Mouse (Mus musculus) midbrain, embryonic 15.5 days (tissue): Measurements from ENCODE around the gene Dpp7. TPM values are rescaled to one million over a fixed set of nuclear protein-coding genes. Genes with fewer than 3 reads are reported as not detected.

Experiments used
- ATAC-seq: fragments of 200-750 bp; cut with Nextera tagmentation; replicated peaks from 2 replicates; pipeline ENCODE4 v1.8.0; 2017; ENCODE audit warnings: moderate TSS enrichment
- H3K27ac ChIP-seq: fragments of 300-500 bp; sonication (generic); 2 replicates; pipeline ENCODE4 v1.5.1; 2015; ENCODE audit warnings: mild to moderate bottlenecking, inconsistent platforms
- H3K27me3 ChIP-seq: fragments of 300-500 bp; sonication (generic); replicated peaks from 2 replicates; pipeline ENCODE4 v1.6.1; 2015; ENCODE audit warnings: inconsistent platforms
- H3K36me3 ChIP-seq: fragments of 300-500 bp; sonication (generic); replicated peaks from 2 replicates; pipeline ENCODE4 v1.6.1; 2015; ENCODE audit warnings: inconsistent platforms
- H3K4me1 ChIP-seq: fragments of 300-500 bp; sonication (generic); 2 replicates; pipeline ENCODE4 v1.6.1; 2015; ENCODE audit warnings: inconsistent platforms
- H3K4me2 ChIP-seq: fragments of 300-500 bp; sonication (generic); 2 replicates; pipeline ENCODE4 v1.6.1; 2015; ENCODE audit warnings: inconsistent platforms, mild to moderate bottlenecking, moderate library complexity
- H3K4me3 ChIP-seq: fragments of 300-500 bp; sonication (generic); 2 replicates; pipeline ENCODE4 v1.5.1; 2015; ENCODE audit warnings: mild to moderate bottlenecking, inconsistent platforms
- H3K9ac ChIP-seq: fragments of 300-500 bp; sonication (generic); 2 replicates; pipeline ENCODE4 v1.6.1; 2015; ENCODE audit warnings: mild to moderate bottlenecking, inconsistent platforms
- H3K9me3 ChIP-seq: fragments of 300-500 bp; sonication (generic); 2 replicates; pipeline ENCODE4 v1.6.1; 2016; ENCODE audit warnings: inconsistent platforms
- WGBS: fragments of 180-500 bp; shearing (Covaris S2); methylation state at CpG from one replicate; pipeline ENCODE4 v1.1.7; 2015; ENCODE audit warnings: mixed read lengths; 5-methylcytosine and 5-hydroxymethylcytosine counted together
- polyA plus RNA-seq: library from polyadenylated mRNA; unstranded; fragments of >200 nt; fragmentation: Nextera tagmentation; extraction: Ambion mirVana; gene quantifications from 2 replicates; pipeline ENCODE4 v1.2.1, GENCODE M21; 2015

The Dpp7 gene
- 23.8 and 25.8 TPM in 2 replicates for polyA plus RNA-seq

GRCm38 (mm10) chr2:25356208-25357079, at the start of gene Dpp7:
Dpp7 (minus strand) TSS chr2:25356359.
- H3K4me2 ChIP-seq = peak within 1 kb of the TSS; percentile 74
- peaks cover 25% of the 10 kb centered on the region for H3K4me1 ChIP-seq
- H3K9ac ChIP-seq = peak within 1 kb of the TSS; percentile 40
- H3K27ac ChIP-seq = no peak within 1 kb of the TSS
- peak; percentile 79 for ATAC-seq
- no peaks in the 10 kb centered on the region for H3K27me3 ChIP-seq
- 7% methylated on average over 13 of the region's 13 CpGs for WGBS
- H3K9me3 ChIP-seq = no peaks in the 10 kb centered on the region
- peaks cover 4% of the 10 kb centered on the region for H3K36me3 ChIP-seq
- peak within 1 kb of the TSS; percentile 50 for H3K4me3 ChIP-seq

GRCm38 (mm10) chr2:25403994-25404393, 47.8 kb upstream of the Dpp7 start:
- H3K4me1 ChIP-seq = peaks cover 45% of the 10 kb centered on the region
- no peak for ATAC-seq
- peak overlapping the region; percentile 57 for H3K4me3 ChIP-seq
- peaks cover 16% of the 10 kb centered on the region for H3K27me3 ChIP-seq
- H3K9ac ChIP-seq = peak overlapping the region; percentile 94
- peaks cover 15% of the 10 kb centered on the region; the same call in 1 of the 2 replicates for H3K36me3 ChIP-seq
- H3K27ac ChIP-seq = peak overlapping the region; percentile 85
- no peaks in the 10 kb centered on the region for H3K9me3 ChIP-seq
- H3K4me2 ChIP-seq = peak overlapping the region; percentile 80
- 86% methylated on average over 4 of the region's 4 CpGs for WGBS

- under 1% methylated on average over 54 of the region's 54 CpGs for WGBS
- Histone ChIP-seq H3K4me3 (peak overlapping the region; percentile 57), H3K36me3 (peaks cover 8% of the 10 kb centered on the region; the same call in 1 of the 2 replicates), H3K27me3 (peaks cover 25% of the 10 kb centered on the region), H3K4me1 (peaks cover 45% of the 10 kb centered on the region), H3K4me2 (peak overlapping the region; percentile 80), H3K27ac (peak overlapping the region; percentile 85), H3K9ac (peak overlapping the region; percentile 94), H3K9me3 (no peaks in the 10 kb centered on the region)
- ATAC-seq = peak; percentile 87
Observed at GRCm38 (mm10) chr2:25402972-25403601, 46.9 kb upstream of the Dpp7 start.

GRCm38 (mm10) chr2:25402377-25402971, 46.3 kb upstream of the Dpp7 start:
- peak overlapping the region; percentile 80 for H3K4me2 ChIP-seq
- H3K36me3 ChIP-seq = 0 out of 2 replicates have a peak, but pooled peaks cover 2% of the 10 kb centered on the region
- peaks cover 31% of the 10 kb centered on the region for H3K27me3 ChIP-seq
- no peaks in the 10 kb centered on the region for H3K9me3 ChIP-seq
- H3K27ac ChIP-seq = peak overlapping the region; percentile 85
- peak overlapping the region; percentile 57 for H3K4me3 ChIP-seq
- under 1% methylated on average over 13 of the region's 13 CpGs for WGBS
- peak; percentile 57 for ATAC-seq
- H3K9ac ChIP-seq = peak overlapping the region; percentile 94
- peaks cover 45% of the 10 kb centered on the region for H3K4me1 ChIP-seq

- Histone ChIP-seq H3K4me3 (peak overlapping the region; percentile 34), H3K27ac (no peak overlapping the region), H3K4me1 (peaks cover 40% of the 10 kb centered on the region), H3K4me2 (peak overlapping the region; percentile 71), H3K27me3 (peaks cover 48% of the 10 kb centered on the region), H3K9ac (peak overlapping the region; percentile 28; the same call in 1 of the 2 replicates), H3K9me3 (no peaks in the 10 kb centered on the region), H3K36me3 (no peaks in the 10 kb centered on the region)
- 3% methylated on average over 17 of the region's 17 CpGs for WGBS
- no peak for ATAC-seq
Observed at GRCm38 (mm10) chr2:25400764-25401163, 44.6 kb upstream of the Dpp7 start.

GRCm38 (mm10) chr2:25400291-25400690, 44.1 kb upstream of the Dpp7 start:
- 20% methylated on average over 16 of the region's 16 CpGs for WGBS
- H3K9me3 ChIP-seq = no peaks in the 10 kb centered on the region
- peak overlapping the region; percentile 28; the same call in 1 of the 2 replicates for H3K9ac ChIP-seq
- H3K27me3 ChIP-seq = peaks cover 53% of the 10 kb centered on the region
- peak overlapping the region; percentile 34 for H3K4me3 ChIP-seq
- no peak overlapping the region for H3K27ac ChIP-seq
- H3K4me2 ChIP-seq = peak overlapping the region; percentile 71
- ATAC-seq = no peak
- H3K4me1 ChIP-seq = peaks cover 40% of the 10 kb centered on the region
- no peaks in the 10 kb centered on the region for H3K36me3 ChIP-seq

- 72% methylated on average over 8 of the region's 8 CpGs for WGBS
- peaks cover 65% of the 10 kb centered on the region for H3K27me3 ChIP-seq
- H3K4me1 ChIP-seq = peaks cover 28% of the 10 kb centered on the region
- ATAC-seq = no peak
- H3K9me3 ChIP-seq = no peaks in the 10 kb centered on the region
- peak within 1 kb of the TSS; percentile 34; the same call in 1 of the 2 replicates for H3K4me3 ChIP-seq
- no peak within 1 kb of the TSS for H3K9ac ChIP-seq
- no peaks in the 10 kb centered on the region for H3K36me3 ChIP-seq
- H3K4me2 ChIP-seq = peak within 1 kb of the TSS; percentile 71
- no peak within 1 kb of the TSS for H3K27ac ChIP-seq
Observed at GRCm38 (mm10) chr2:25399051-25399450, 42.9 kb upstream of the Dpp7 start, which contains the start of gene Npdc1. Npdc1 (plus strand) TSS chr2:25399351.

- no peak for ATAC-seq
- Histone ChIP-seq H3K9me3 (no peaks in the 10 kb centered on the region), H3K27me3 (peaks cover 65% of the 10 kb centered on the region), H3K27ac (no peak overlapping the region), H3K36me3 (no peaks in the 10 kb centered on the region), H3K4me2 (no peak overlapping the region), H3K9ac (no peak overlapping the region), H3K4me1 (peaks cover 24% of the 10 kb centered on the region), H3K4me3 (no peak overlapping the region)
- 92% methylated on average over 7 of the region's 7 CpGs for WGBS
Observed at GRCm38 (mm10) chr2:25398065-25398464, 41.9 kb upstream of the Dpp7 start.

- Histone ChIP-seq H3K4me2 (no peak overlapping the region), H3K36me3 (no peaks in the 10 kb centered on the region), H3K9me3 (no peaks in the 10 kb centered on the region), H3K27ac (no peak overlapping the region), H3K27me3 (peaks cover 65% of the 10 kb centered on the region), H3K9ac (no peak overlapping the region), H3K4me1 (peaks cover 20% of the 10 kb centered on the region), H3K4me3 (no peak overlapping the region)
- 59% methylated on average over 1 of the region's 1 CpGs for WGBS
- ATAC-seq = no peak
Observed at GRCm38 (mm10) chr2:25397010-25397409, 40.9 kb upstream of the Dpp7 start.

GRCm38 (mm10) chr2:25396597-25396983, 40.4 kb upstream of the Dpp7 start:
- Histone ChIP-seq H3K4me3 (0 out of 2 replicates have a peak overlapping the region, but pooled peaks have one; percentile 37), H3K4me2 (peak overlapping the region; percentile 57), H3K9me3 (no peaks in the 10 kb centered on the region), H3K4me1 (peaks cover 20% of the 10 kb centered on the region), H3K36me3 (no peaks in the 10 kb centered on the region), H3K9ac (no peak overlapping the region), H3K27ac (no peak overlapping the region), H3K27me3 (peaks cover 65% of the 10 kb centered on the region)
- no peak for ATAC-seq
- WGBS = 33% methylated on average over 3 of the region's 3 CpGs

- Histone ChIP-seq H3K9ac (peak within 1 kb of the TSS; percentile 25), H3K4me1 (peaks cover 20% of the 10 kb centered on the region), H3K36me3 (no peaks in the 10 kb centered on the region), H3K9me3 (no peaks in the 10 kb centered on the region), H3K4me3 (peak within 1 kb of the TSS; percentile 37), H3K27me3 (peaks cover 65% of the 10 kb centered on the region), H3K4me2 (peak within 1 kb of the TSS; percentile 57), H3K27ac (no peak within 1 kb of the TSS)
- 1% methylated on average over 57 of the region's 57 CpGs for WGBS
- no peak for ATAC-seq
Observed at GRCm38 (mm10) chr2:25395721-25396596, 39.8 kb upstream of the Dpp7 start, which contains the start of gene Entpd2. Entpd2 (plus strand) TSS chr2:25395874.
